Mouse (Mus musculus) thymus, adult 2 months (tissue): Measurements from ENCODE around the gene Kdsr. TPM values are rescaled to one million over a fixed set of nuclear protein-coding genes. Genes with fewer than 3 reads are reported as not detected.

Experiments
- DNase-seq: peaks from one replicate; pipeline ENCODE4 v3.0.0; 2021
- H3K27ac ChIP-seq: fragments of 200-500 bp; 2 replicates; pipeline ENCODE4 v1.5.1; 2012; ENCODE audit warnings: low read length, control low read depth; ENCODE audit not compliant: control insufficient read depth, insufficient read depth
- H3K27me3 ChIP-seq: fragments of 200-500 bp; 2 replicates; pipeline ENCODE4 v1.6.1; 2012; ENCODE audit warnings: mild to moderate bottlenecking, low read length, moderate library complexity, mixed read lengths; ENCODE audit not compliant: control insufficient read depth, insufficient read depth
- H3K36me3 ChIP-seq: fragments of 200-500 bp; 2 replicates; pipeline ENCODE4 v1.6.1; 2012; ENCODE audit warnings: mild to moderate bottlenecking, low read length, moderate library complexity; ENCODE audit not compliant: control insufficient read depth, insufficient read depth
- H3K4me1 ChIP-seq: fragments of 200-500 bp; replicated peaks from 2 replicates; pipeline ENCODE4 v1.6.1; 2012; ENCODE audit warnings: low read length; ENCODE audit not compliant: control insufficient read depth, insufficient read depth
- H3K4me3 ChIP-seq: fragments of 200-500 bp; 2 replicates; pipeline ENCODE4 v1.5.1; 2012; ENCODE audit warnings: mild to moderate bottlenecking, low read length, control low read depth, moderate library complexity; ENCODE audit not compliant: control insufficient read depth, insufficient read depth
- CTCF ChIP-seq: fragments of 200-500 bp; IDR thresholded peaks from 2 replicates; pipeline ENCODE4 v1.5.1; 2012; ENCODE audit warnings: mild to moderate bottlenecking, control low read depth, low read length, moderate library complexity, borderline replicate concordance; ENCODE audit not compliant: control insufficient read depth, poor library complexity, insufficient read depth; ENCODE audit errors: extremely low read depth
- POLR2A ChIP-seq: fragments of 200-500 bp; IDR thresholded peaks from 2 replicates; pipeline ENCODE4 v1.6.1; 2012; ENCODE audit warnings: mild to moderate bottlenecking, low read length, control low read depth, moderate library complexity; ENCODE audit not compliant: control insufficient read depth, poor library complexity, insufficient read depth; ENCODE audit errors: extremely low read depth
- WGBS: fragments of 180-500 bp; shearing (Covaris S2); methylation state at CpG from one replicate; pipeline ENCODE4 v1.1.7; 2018; 5-methylcytosine and 5-hydroxymethylcytosine counted together
- polyA plus RNA-seq: library from polyadenylated mRNA; depleted of rRNA; stranded (reverse); fragments of >200 nt; gene quantifications from 2 replicates; pipeline ENCODE4 v1.2.3, GENCODE M21; 2012; rRNA removed

Kdsr gene
- polyA plus RNA-seq, 1 experiment = 12.3 TPM

- H3K4me1 ChIP-seq = peaks cover 20% of the 10 kb centered on the region
- 98% methylated on average over 2 of the region's 2 CpGs for WGBS
- no peak for TF ChIP-seq CTCF
- TF ChIP-seq POLR2A = no peak
- H3K36me3 ChIP-seq = no peaks in the 10 kb centered on the region
- H3K4me3 ChIP-seq = no peak overlapping the region
- DNase-seq = no peak
- no peaks in the 10 kb centered on the region for H3K27me3 ChIP-seq
- no peak overlapping the region for H3K27ac ChIP-seq
Observed at GRCm38 (mm10) chr1:106685702-106686101, 73.8 kb downstream of the Kdsr start.

GRCm38 (mm10) chr1:106684546-106684945 lies 75.0 kb downstream of the Kdsr start:
- no peaks in the 10 kb centered on the region for H3K27me3 ChIP-seq
- H3K4me1 ChIP-seq = peaks cover 17% of the 10 kb centered on the region
- TF ChIP-seq CTCF (no peak), POLR2A (no peak)
- no peak overlapping the region for H3K4me3 ChIP-seq
- H3K36me3 ChIP-seq = no peaks in the 10 kb centered on the region
- 91% methylated on average over 3 of the region's 3 CpGs for WGBS
- H3K27ac ChIP-seq = no peak overlapping the region
- DNase-seq = no peak

DNA sequence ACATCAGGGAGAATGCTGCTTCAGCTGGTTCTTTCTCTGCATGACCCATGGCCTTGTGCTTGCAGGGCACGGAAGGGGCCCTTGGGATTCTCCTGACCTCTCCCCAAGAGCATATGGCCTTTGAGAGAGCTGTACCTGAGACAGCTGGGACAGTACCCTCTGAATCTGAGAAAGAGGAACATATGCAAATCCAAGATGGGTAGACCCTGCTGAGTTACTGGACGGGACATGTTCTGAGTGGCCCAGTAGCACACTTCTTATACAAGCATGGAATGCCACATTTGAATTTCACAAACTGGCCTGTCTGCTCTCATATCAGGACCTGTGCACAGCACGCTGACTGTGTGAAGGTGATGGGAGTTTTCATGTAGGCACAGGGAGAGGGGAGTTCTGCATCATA lies 76.7 kb downstream of the Kdsr start:
- H3K4me3 ChIP-seq = no peak overlapping the region
- no peak for DNase-seq
- H3K36me3 ChIP-seq = no peaks in the 10 kb centered on the region
- no peaks in the 10 kb centered on the region for H3K27me3 ChIP-seq
- H3K4me1 ChIP-seq = peaks cover 14% of the 10 kb centered on the region
- no peak overlapping the region for H3K27ac ChIP-seq
- TF ChIP-seq CTCF = no peak
- WGBS = 96% methylated on average over 3 of the region's 3 CpGs

DNA sequence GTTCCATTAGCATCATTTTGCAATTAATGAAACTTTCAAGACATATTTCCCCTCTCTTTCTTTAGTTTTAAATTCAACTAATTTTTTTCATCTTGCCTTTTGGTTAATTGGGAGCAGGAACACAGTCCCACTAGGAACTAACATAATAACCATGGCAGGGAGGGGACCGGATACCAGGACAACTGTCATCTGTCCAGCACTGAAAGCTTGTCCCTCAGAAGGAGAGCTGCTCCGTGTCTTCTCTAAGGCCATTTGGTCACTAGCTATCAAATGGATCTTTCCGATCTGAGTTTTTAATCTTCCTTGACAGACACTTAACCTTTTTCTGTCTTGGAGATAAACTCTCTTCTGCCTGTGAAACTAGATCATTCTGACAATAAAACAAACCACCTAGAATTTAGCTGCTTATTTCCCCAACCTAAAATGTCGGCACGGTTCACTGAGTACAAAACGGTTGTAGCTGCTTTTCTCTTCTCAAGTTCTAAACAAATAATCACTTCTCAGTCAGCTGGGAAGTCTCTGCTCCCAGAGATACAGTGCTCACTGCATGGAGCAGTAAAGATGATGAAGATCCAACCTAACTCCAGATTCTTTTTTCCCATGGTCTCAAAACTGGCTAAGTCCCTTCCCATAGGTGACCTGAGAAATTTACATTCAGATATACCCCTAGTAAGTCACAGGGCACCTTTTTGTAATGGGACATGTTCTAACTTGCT lies 79.6 kb downstream of the Kdsr start:
- WGBS = 96% methylated on average over 6 of the region's 6 CpGs
- no peak overlapping the region for H3K4me3 ChIP-seq
- H3K27ac ChIP-seq = no peak overlapping the region
- no peaks in the 10 kb centered on the region for H3K36me3 ChIP-seq
- peaks cover 4% of the 10 kb centered on the region for H3K4me1 ChIP-seq
- DNase-seq = no peak
- TF ChIP-seq POLR2A = no peak
- TF ChIP-seq CTCF = no peak
- no peaks in the 10 kb centered on the region for H3K27me3 ChIP-seq

- Histone ChIP-seq H3K27ac (no peak overlapping the region), H3K27me3 (no peaks in the 10 kb centered on the region), H3K36me3 (no peaks in the 10 kb centered on the region), H3K4me1 (no peaks in the 10 kb centered on the region; the same call in 1 of the 2 replicates), H3K4me3 (no peak overlapping the region)
- DNase-seq = no peak
- TF ChIP-seq CTCF (no peak), POLR2A (no peak)
- 76% methylated on average over 5 of the region's 5 CpGs for WGBS
Observed at GRCm38 (mm10) chr1:106678060-106678478, 81.5 kb downstream of the Kdsr start.

Other genes starting within 250 kb of the Kdsr start
- gene Bcl2, start 45.5 kb downstream of the Kdsr start, polyA plus RNA-seq = 10.7 and 11.8 TPM in 2 replicates
- gene Vps4b, start 37.0 kb upstream of the Kdsr start, polyA plus RNA-seq = 19.8 and 21.4 TPM in 2 replicates
- 1.0 and 1.3 TPM in 2 replicates for gene Serpinb5, start 101.4 kb upstream of the Kdsr start, polyA plus RNA-seq
- gene Serpinb12, start 174.7 kb upstream of the Kdsr start, polyA plus RNA-seq = 0.55 and 0.92 TPM in 2 replicates
- gene Serpinb13, start 221.3 kb upstream of the Kdsr start, polyA plus RNA-seq = 0.11 TPM in 1 of 2 replicates, not detected in the other